In genomic region chr13:83045970-83046369, GRCm38 (mm10) we compare ENCODE assay signal across 30 mouse cellular contexts.
"Had no signal": no experiment of that assay in that cellular context is flagged by ENCODE, and none has a peak within 500 bp of the region (broad histone marks: within the 10 kb centered on the region; RNA-seq: fewer than 3 reads in every experiment).

No protein-coding gene starts in this region.

- H3K27me3 ChIP-seq: limb, embryonic 12.5 days; limb, embryonic 13.5 days; limb, embryonic 15.5 days; liver, embryonic 12.5 days; liver, embryonic 13.5 days; liver, embryonic 15.5 days; lung, embryonic 15.5 days; megakaryocyte, embryonic 14.5 days; midbrain, embryonic 12.5 days; midbrain, embryonic 13.5 days; midbrain, embryonic 15.5 days had no signal

- H3K4me1 ChIP-seq: limb, embryonic 15.5 days; liver, embryonic 12.5 days; liver, embryonic 13.5 days; liver, embryonic 15.5 days; lung, embryonic 15.5 days; midbrain, embryonic 10.5 days; midbrain, embryonic 12.5 days; midbrain, embryonic 13.5 days; midbrain, embryonic 15.5 days had no signal

- DNase-seq: left cerebral cortex, postnatal 4 days; liver; liver, embryonic 13.5 days; liver, postnatal 0 days; lung, adult 18-20 months; lung, adult 2 months; lung, embryonic 14.5 days; lung, postnatal 10 days; lung, postnatal 14 days; lung, postnatal 36 days; lung, postnatal 4 days; midbrain, embryonic 14.5 days had no signal

- ATAC-seq: liver, embryonic 12.5 days; liver, postnatal 0 days; lung, postnatal 0 days; midbrain, embryonic 13.5 days; midbrain, embryonic 15.5 days; midbrain, embryonic 16.5 days had no signal

- H3K36me3 ChIP-seq: limb, embryonic 10.5 days; limb, embryonic 12.5 days; limb, embryonic 13.5 days; limb, embryonic 15.5 days; liver, embryonic 12.5 days; liver, embryonic 13.5 days; liver, embryonic 15.5 days; lung, embryonic 15.5 days; midbrain, embryonic 10.5 days; midbrain, embryonic 12.5 days; midbrain, embryonic 13.5 days; midbrain, embryonic 15.5 days had no signal

- H3K27ac ChIP-seq: left cerebral cortex, adult 2 months; limb, embryonic 10.5 days; limb, embryonic 12.5 days; limb, embryonic 13.5 days; limb, embryonic 15.5 days; liver, embryonic 12.5 days; liver, embryonic 13.5 days; liver, embryonic 14.5 days; liver, embryonic 15.5 days; lung, embryonic 15.5 days; macrophage; midbrain, embryonic 10.5 days; midbrain, embryonic 12.5 days; midbrain, embryonic 13.5 days; midbrain, embryonic 15.5 days had no signal

- H3K4me3 ChIP-seq: left cerebral cortex, adult 2 months; limb, embryonic 10.5 days; limb, embryonic 12.5 days; limb, embryonic 13.5 days; limb, embryonic 15.5 days; liver, embryonic 12.5 days; liver, embryonic 13.5 days; liver, embryonic 15.5 days; lung, embryonic 15.5 days; megakaryocyte, embryonic 14.5 days; midbrain, embryonic 10.5 days; midbrain, embryonic 12.5 days; midbrain, embryonic 13.5 days; midbrain, embryonic 15.5 days; myocyte had no signal
